Mouse (Mus musculus) R1 (cell line): Measurements from ENCODE around the gene Mybpc3.
"Not testable (repeated sequence)": the region's sequence is repeated elsewhere in the genome, so short reads cannot be mapped to it uniquely, and the experiment has no call there.

ENCODE experiments used
- DNase-seq: peaks from one replicate; pipeline ENCODE4 v3.0.0-alpha.2; 2018; ENCODE audit warnings: low read depth, low spot score

The Mybpc3 gene

DNA sequence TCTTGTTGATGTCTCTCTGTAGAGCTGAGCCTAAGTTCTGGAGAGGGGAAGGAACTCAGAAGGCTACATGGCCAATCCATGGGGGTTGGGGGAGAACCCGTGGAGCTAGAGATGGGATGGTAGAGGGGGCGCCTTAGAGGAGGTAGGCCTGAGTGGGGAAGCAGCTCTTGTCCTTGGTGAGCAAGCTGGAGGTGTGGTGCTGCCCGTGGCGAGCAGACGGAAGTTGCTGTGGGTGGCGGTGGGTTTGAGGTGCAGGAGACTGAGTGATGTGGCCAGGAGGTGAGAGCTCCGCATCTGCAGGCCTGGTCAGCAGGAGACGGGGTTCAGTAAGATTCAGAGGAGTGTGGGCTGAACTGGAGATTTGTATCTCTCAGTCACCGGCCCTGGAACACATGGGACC is 30.5 kb upstream of the Mybpc3 start:
- DNase-seq: no peak

DNA sequence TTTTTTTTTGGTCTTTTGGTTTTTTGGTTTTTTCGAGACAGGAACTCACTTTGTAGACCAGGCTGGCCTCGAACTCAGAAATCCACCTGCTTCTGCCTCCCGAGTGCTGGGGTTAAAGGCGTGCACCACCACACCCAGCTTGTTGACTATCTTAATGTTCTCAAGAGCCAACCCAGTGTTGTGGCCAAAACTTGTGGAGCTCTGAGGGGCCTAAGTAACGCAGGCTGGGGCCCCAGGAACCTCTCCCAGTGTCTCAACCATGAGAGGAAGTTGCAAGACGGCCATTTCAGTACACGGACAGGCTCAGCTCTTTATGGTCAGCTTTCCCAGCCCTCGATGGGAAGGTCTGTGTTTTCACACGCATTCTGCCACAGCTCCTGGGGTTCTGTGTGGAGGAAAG is 29.0 kb upstream of the Mybpc3 start:
- no peak for DNase-seq

DNA sequence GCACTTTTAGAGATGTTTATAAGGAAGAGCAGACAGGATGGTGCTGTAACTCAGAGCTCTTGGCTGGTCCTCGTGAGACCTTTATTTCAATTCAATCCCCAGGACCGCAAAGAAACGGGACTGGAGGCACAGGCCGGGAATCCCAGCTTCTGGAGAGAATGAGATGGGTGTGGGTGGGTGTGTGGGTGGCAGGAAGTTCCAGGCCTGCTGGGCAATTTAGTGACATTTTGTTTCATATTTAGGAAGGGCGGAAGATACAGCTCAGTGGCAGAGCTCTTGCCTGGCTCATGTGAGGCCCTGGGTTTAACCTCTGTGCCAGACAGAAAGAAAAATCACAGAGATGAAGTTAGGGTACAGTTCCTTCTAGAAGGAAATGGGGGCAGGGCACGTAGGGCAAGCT is 27.7 kb upstream of the Mybpc3 start:
- DNase-seq: no peak

DNA sequence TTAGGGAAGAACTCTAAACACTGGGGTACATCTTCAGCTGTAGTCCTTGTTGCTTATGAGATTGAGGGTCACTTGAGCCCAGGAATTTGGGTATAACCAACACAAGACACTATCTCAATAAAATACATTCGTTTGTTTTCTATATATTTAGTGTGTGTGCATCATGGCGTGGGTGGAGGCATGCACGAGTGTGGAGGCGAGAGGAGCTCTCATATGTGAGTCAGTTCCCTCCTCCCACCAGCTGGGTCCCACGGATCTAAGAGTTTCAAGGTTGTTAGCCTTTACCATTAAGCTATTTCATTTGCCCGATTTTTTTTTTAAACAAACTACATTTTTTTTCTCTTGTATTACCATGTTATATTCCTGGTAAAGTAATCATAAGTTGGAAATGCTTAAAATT is 27.1 kb upstream of the Mybpc3 start:
- no peak for DNase-seq

DNA sequence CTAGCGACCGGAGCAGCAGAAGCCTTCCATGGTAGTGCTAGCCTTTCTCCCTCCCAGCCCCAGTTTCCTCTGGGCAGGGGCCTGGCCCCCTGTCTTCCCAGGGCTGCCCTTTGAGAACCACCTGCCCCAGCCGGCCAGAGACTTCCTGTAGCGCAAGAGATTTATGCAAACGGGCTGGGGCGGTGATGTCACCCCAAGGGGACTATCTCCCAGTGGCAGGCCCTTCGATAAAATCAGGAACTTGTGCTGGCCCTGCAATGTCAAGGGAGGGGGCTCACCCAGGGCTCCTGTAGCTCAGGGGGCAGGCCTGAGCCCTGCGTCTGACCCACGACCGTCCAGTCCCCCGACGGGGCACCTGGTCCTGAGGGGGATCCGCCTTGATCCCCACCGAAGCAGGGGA is 21.4 kb upstream of the Mybpc3 start:
- no peak for DNase-seq

DNA sequence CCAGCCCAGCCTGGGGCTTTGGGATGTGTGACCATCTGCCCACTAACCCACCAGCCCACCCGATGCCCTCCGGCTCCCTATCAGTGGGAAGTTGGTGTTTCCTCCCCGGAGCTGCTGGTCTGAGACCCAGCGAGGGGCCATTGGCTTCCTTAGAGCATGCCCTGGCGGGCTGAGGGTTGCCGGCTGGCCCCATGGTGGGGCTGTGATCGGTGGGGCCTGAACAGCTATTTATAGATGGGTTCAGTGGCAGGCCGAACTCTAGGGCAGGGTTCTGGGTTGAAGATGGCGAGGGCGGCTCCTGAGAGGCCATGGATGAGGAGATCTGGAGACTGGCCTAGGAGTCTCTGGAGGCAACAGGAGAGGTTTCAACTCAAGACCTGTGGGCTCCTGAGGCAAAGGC is 20.9 kb upstream of the Mybpc3 start:
- DNase-seq: no peak

DNA sequence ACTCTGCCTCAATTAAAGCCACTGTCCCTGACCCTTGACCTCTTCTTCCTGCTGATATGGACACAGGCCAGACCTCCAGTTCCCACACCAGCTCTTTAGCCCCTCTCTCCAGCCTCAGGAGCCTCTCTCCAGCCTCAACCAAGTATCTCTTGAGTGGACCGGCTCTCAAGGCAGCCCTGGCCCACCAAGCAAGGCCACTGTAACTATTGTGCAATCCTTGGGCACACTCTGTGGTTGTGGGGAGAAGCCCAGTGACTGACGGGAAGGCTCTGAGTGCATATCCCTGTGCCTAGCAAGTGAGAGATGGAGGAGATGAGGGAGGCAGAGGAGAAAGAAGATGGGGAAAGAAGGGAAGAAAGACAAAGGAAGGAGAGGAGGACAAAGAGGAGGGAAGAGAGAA is 19.8 kb upstream of the Mybpc3 start:
- no peak for DNase-seq

DNA sequence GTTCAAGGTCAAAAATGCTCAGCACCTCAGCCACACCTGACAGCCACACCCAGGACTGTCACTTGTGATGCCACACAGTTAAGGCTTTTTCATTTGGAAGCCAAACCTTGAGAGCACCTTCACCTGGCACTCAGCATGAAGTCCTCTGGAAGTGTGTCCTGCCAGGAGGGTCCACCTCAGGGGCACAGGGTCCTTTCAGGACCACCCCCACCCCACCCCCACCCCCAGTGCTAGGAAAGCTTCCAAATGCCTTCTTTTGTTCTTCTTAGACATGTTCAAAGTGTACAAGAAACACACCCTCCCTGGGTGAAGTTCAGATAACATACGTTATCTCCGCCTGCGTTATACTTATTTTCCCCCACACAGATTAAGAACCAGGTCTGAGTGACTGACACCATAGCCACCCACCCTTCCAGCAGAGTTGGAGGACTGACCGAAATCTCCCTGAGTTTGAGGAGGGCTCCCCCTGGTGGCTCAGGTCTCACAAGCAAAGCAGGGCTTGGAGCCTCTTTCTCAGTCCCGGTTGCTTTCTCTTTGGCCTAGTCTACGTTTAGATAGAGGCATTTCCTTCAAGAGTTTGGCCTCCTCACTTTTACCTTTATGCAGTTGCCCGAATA is 16.7 kb upstream of the Mybpc3 start:
- DNase-seq: peak; percentile 87

DNA sequence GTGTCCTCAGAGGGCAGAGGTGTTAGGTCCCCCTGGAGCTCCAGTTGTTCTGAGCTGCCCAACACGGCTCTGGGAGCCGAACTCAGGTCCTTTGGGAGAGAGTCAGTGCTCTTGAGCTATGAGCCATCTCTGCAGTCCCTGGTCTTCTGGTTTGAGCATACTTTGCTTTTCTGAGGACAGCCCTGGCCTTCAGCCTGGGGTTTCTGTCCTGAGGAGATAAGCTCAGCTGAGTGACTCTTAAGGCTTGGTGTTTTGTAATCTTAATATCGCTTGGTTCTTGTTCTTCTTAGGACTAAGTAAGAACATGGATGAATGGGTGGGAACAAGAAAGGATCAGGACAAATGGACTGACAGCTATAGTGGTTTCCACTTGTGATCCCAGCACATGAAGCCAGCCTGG is 9.8 kb upstream of the Mybpc3 start:
- no peak for DNase-seq

DNA sequence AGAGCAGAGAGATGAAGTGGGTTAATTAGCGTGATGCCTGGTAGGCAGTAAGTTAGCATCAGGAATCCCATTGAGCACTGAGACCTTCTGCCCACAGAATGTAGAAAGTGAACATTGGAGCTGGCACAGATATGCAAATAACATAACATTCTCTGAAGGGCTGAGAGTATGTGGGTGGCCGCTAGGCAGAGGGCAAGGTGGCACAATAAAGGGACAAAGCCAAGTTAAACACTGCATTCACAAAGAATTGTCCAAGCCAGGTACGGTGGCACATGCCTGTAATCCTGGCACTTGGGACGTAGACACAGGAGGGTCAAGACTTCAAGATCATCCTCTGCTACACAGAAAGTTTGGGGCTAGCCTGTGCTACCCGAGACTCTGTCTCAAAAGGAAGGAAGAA is 8.7 kb upstream of the Mybpc3 start:
- no peak for DNase-seq

DNA sequence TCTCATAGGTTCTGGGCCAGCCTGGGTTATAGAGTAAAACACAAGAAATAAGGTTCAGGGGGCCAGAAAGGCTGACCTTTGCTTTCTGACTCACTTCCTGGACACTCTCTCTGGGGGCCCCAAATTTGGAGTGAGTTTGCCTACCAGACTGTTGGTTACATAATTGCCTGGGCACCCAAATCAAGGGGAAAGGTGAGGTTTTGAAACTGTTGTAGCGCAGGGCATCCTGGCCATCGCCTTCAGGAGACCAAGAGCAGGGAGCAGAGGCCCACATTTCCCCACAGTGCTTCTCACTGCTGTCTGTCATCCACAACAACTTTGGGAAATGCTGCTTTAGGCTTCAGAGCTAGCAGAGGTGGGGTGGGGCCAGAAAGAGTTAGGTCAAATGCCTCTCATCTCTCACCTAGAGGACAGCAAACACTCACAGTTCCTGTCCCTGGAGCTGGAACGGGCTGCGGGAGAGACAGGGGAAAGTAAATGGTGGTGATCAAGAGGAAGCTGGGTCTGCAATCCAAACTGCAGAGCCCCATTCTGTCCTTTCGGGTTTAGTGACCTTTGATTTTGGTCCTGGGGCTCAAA is 8.0 kb upstream of the Mybpc3 start:
- no peak for DNase-seq

DNA sequence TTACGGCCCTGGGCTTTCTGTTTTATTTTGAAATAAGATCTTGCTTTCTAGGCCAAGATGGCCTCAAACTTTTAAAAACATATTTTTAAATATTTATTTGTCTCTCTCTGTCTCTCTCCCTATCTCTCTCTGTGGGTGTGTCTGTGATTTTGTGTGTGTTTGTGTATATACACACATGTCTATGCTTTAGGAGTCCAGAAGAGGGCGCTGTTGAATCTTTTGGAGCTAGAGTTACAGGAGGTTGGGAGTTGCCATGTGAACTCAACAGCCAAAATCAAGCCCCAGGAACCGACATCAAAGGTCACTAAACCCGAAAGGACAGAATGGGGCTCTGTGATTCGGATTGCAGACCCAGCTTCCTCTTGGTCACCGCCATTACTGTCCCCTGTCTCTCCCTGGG is 7.5 kb upstream of the Mybpc3 start:
- peak; percentile 89 for DNase-seq

DNA sequence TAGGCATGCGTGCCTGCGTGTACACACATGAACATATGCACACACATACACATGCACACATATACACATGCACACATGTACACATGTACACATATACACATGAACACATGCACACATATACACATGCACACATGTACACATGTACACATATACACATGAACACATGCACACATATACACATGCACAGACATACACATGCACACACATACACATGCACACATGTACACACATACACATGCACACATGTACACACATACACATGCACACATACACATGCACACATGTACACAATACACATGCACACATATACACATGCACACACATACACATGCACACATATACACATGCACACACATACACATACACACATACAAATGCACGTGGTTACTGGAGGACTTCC is 6.1 kb upstream of the Mybpc3 start:
- not testable (repeated sequence) for DNase-seq

DNA sequence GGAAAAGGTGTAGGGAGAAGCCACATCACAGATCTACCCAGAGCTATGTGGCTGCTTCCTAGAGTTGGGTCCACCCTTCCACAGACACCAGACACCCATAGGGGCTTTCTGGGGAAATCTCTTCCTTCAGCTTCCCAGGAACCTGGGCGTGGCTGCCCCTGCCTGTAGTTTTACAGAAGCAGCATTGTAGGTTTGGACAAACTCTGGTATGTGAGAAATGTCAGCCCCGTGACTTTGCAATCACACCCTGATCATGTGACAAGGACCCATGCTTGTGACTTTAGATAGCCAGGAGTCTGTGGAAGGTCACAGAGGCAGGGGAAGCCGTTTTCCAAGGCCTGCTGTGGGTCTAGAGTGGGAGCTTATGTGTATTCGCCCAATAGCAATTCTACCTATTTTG is 5.5 kb upstream of the Mybpc3 start:
- DNase-seq: peak; percentile 93

DNA sequence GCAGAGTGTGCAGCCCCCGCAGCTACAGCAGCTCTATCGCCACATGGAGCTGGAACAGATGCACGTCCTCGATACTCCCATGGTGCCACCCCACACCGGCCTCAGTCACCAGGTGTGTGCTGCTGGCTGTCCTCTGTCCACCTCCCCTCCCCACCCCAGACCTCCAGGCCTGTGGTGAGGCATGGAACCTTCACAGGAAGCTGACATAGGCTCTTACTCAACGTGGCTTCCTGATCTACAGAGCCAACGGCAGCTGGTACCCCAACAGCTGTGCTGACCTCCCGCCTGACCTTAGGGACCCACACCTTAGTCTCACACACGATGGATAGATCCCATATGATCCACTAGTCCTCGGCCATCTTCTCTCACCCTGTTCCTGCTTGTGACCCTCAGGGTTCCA is 4.6 kb upstream of the Mybpc3 start:
- DNase-seq: no peak

DNA sequence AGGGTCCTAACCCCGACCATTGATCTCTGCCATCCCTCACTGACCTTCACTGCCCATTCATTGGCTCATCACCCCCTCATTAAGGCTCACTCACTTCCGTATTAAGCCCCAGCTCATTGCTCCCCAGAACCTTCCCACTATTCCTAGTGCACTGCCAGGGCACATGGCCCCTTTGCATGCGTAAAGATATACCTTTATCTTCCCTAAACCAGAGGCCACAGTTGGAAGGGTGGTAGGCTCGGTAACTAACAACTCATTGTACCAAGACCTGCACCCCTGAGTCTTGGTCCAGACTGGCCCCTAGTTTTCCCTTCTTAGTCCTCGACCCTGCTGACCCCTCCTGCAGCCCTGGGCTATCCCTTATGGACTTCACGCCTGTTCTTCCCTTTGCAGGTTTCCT is 4.1 kb upstream of the Mybpc3 start:
- DNase-seq: no peak

DNA sequence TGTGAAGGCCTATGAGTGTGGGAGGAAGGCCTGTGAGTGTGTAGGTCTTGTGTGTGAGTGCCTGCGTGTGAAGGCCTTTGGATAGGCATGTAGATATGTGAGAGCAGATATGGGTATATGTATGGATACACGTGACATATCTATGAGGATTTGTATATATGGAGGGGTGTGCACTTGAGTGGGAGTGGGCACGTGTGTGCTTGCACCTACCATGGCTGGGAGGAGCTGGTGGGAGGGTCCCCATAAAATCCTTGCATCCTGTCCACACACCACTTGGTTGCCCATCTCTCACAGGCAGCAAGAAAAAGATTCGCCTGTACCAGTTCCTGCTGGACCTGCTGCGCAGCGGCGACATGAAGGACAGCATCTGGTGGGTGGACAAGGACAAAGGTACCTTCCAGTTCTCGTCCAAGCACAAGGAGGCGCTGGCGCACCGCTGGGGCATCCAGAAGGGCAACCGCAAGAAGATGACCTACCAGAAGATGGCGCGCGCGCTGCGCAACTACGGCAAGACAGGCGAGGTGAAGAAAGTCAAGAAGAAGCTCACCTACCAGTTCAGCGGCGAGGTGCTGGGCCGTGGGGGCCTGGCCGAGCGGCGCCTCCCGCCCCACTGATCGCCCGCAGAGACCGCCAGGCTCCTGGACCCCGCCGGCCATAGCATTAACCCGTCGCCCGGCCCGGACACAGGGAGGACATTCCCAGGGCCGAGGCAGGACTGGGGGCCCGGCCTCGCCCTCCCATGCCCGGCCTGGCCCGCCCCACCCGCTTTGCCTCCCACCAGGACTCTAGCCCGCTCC is 3.0 kb upstream of the Mybpc3 start:
- peak; percentile 93 for DNase-seq

DNA sequence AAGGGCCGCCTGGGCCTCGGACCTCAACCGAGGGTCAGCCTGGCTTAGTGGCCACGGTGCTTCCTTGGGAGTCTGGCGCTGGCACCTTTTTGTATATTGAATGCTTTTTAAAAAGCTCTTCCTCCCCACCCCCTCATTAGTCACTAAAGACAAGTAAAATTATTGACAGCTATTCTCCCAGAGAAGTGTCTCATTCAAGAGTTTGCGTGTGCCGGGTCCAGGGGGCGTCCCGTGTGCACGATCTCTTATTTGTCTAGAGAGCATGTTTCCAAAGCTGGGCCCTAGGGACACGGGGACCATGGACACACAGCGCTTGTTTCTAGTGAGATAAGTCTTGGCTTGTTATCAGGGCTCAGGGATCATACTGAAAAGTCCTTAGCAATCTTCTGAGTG is 2.4 kb upstream of the Mybpc3 start:
- DNase-seq: no peak

DNA sequence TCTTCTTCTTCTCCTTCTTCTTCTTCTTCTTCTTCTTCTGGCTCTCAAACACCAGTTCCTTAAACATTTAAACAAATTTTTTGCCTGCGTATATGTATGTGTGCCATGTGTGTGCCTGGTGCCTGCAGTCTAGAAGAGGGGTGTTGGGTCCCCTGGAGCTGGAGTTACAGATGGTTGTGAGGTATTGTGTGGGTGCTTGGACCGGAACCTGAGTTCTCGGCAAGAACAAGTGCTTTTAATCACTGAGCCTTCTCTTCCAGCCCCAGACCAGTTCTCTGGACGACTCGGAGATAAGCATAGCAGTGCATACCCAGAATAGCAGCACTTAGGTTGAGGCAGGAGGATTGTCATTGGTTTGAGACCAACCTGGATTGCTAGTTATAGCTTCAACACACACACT is 1.1 kb upstream of the Mybpc3 start:
- no peak for DNase-seq

DNA sequence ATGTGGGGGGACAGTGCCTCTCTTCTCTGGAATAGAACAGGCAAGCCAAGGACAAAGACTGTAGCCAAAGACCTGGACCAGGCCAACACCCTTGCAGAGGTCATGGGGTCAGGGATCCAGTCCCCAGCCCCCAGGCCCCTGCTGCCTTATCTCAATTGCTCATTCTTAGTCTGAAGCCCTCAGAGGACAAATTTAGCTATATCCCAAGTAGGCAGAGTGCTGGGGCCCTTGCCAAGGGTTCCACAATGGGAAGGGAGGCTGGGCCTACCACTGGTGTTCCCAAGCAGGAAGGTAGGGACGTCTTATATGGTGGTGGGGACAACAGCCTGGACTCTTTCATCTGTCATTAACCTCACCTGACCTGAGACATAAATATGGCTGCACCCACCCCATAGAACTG is 703 bp downstream of the Mybpc3 start:
- no peak for DNase-seq

DNA sequence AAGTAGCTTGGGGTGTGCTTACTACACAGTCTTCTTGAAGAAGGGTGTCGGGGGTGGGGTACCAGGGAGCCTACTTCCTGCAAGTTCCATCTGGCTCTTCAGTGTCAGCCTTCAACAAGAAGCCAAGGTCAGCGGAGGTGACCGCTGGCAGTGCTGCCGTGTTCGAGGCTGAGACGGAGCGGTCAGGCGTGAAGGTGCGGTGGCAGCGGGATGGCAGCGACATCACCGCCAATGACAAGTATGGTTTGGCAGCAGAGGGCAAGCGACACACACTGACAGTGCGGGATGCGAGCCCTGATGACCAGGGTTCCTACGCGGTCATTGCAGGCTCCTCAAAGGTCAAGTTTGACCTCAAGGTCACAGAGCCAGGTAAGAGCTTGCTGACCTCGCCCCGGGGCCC is 1.1 kb downstream of the Mybpc3 start:
- DNase-seq: no peak

DNA sequence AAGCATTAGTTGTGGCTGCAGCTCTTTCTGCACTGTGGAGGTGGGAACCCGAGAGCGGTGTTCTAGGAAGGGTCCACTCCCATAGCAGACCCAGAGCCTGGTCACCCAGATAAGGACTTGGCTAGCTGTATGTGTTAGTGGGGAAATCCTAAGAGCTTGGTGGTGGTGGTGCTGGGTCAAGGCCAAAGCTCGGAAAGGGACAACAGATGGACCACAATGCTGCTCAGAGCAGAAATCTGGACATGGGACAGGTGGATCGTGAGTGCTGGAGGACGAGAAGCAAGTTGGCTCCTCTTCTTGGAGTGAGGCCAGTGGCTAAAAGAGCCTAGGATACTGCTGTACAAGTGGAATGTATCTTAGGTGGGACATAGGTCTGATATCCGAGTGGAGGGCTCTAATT is 1.6 kb downstream of the Mybpc3 start:
- no peak for DNase-seq

DNA sequence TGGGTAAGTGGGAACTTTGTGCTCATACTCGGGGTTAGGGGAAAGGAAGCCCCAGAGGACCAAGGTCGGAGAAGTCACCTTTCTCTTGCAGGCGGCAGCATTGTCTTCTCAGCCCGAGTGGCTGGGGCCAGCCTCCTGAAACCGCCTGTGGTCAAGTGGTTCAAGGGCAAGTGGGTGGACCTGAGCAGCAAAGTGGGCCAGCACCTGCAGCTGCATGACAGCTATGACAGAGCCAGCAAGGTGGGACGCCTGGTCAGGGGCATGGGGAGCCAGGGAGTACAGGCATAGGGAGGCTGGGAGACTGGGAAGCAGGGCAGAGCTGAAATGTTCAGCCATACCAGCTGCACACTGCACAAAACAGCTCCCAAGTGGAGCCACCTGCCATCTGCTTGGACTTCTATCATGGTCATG is 2.3 kb downstream of the Mybpc3 start:
- no peak for DNase-seq
